Mouse (Mus musculus) CD8-positive naive resting alpha-beta T cell, adult 2 months (primary cell): ENCODE results near the gene Nr3c2.

ENCODE experiments used
- DNase-seq, 2 experiments: peaks; one replicate each; pipeline ENCODE4 v3.0.0; 2022; ENCODE audit warnings: low read depth in 2 of 2, low spot score in 2 of 2

Nr3c2 gene

DNA sequence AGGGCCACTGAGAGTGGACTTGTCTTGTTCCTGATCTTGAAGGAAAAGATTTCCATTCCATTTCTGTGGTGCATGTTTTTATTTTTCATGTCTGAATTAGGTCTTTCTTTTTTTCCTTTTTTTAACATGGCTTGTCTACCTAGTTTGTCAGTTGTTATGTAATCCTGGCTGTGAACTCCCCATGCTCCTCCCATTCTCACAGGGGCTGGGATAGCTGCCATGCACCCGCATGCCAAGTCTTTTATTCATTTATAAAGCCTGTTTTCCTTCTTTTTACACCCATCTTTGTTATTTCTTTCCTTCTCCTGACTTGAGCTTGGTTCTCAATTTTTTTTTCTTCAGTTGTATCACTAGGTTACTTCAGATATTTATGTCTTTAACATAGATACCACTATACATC lies 337.5 kb downstream of the Nr3c2 start:
- no peak for DNase-seq

DNA sequence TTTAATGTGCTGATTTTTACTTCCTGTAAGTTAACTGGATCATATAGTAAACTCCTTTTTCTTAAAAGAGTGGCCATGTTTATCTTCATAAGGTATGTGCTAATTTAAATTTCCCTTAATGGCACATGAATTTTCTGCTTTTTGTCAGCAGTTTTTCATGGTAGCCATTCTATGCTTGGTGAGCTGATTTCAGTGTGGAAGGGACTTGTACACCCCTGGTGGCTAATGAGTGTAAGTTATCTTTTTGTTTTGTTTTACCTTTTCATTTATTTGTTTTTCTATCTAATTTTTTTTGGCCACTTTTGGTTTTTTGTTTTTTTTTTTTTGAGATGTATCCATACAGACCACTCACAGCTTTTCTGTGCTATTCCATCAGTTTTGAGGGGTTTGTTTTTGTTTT lies 340.2 kb downstream of the Nr3c2 start:
- no peak for DNase-seq

DNA sequence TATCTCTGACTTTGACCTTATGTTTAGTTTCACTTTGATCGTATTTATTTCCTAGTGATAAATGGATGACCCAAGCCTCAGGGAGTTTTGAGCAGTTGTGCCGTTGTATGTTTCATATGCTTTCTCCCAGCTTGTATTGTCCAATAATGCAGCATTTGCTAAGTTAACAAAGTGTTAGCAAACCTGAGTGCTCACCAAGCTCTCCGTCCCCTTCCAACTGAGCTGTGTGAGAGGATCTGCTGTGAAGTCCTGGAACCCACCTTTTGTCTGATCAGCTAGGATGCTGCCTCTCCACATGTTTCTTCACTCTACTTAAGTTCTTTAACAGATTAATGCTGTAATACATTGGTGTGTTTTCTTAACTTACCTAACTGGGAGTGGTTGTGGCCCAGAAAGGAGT lies 342.1 kb downstream of the Nr3c2 start:
- DNase-seq, result no peak

DNA sequence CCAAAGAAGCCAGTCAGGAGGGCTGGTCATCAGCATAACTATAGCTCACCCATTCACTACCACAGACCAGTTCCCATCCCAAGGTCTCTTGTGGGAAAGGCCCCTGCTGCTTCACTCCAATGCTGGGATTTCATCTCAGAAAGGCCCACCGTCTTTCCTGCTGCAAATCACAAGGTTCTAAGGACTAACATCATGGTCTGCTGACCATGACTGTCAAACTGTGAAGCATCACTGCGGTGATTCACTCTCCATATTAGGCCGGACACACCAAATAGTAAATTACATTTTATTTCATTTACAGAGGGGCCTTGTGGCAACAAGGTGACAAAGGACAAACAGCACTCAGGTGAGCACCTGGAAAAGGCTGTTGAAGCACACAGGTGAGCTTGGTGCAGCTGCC lies 350.9 kb downstream of the Nr3c2 start:
- DNase-seq, result no peak

DNA sequence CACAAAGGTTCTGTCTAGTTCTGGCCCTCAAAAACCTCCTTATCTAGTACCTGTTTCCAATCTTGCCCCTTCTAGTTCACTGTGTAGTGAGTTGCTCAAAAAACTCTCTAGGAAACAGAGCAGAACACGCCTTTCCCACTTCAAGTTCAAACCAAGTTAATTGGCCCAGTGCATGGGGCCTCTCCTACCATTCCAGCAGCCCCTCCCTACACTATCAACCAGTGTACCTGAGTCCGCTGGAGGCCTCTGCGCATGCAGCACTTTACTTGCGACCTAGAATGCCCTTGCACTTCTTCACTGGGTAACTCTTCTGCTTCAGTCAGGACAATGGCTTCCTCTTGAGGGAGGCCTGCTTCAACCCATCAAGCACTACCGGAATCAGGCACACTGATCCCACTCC lies 351.9 kb downstream of the Nr3c2 start:
- DNase-seq, result no peak

DNA sequence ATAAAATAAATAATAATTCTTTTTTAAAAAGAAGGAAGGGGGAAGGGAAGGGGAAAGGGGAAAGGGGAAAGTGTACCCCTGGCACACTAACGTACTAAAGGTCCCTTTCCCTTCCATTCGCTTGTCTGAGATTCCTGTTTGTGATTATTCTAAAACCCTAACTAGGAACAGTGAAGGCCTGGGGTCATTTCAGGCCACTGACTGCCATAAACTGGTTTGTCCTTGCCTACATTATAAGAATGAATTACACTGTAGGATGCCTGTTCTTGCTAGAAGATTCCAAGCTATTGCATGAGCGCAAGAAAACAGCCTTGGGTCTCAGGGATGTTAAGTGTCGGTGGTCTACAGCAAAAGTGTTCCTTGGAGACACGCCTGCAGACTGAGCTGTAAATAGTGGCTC lies 355.2 kb downstream of the Nr3c2 start:
- no peak for DNase-seq

DNA sequence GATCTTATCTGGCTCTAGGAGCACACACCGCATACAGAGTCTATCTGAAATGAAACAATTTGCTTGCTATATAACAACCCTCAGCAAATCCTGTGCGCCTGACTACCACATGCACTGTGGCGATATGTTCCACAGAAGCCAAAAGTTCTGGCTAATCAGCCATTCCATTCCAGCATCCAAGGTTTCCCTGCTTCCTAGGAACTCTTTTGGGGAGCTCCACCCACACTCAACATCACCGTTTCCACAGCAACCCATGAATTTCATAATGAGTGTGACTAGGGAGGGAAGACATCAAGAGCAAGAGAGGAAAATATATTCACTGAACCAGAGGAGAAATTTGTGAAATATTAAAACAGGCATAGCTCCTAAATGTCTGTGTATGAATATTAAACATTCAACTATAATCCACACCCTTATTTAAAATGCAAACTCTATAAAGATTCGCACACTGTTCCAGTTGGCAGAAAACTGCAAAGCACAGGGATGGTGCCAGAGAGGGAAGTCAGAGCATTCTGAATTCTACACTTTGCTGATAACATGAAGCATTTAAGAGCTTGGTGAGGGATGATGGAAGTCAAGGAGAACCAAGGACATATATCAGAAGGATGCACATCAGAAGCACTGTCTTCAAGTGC lies 357.3 kb downstream of the Nr3c2 start:
- no peak for DNase-seq

DNA sequence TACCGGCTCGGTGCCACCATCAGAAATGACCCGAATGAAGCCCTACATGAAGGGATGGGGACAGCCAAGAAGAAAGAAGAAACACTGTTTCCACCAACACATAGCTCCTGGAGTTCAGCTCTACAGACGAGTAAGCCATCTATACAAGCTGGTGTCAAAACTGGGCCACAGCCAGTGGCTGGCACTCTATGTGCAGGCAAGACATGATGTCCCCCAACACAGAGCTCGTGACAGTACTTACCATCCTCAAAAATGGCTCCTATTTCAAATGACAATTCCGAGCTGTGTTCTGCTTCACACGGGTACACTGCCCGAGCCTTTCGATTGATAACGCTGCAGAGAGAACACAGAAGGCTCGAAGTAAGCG lies 357.8 kb downstream of the Nr3c2 start:
- no peak for DNase-seq

DNA sequence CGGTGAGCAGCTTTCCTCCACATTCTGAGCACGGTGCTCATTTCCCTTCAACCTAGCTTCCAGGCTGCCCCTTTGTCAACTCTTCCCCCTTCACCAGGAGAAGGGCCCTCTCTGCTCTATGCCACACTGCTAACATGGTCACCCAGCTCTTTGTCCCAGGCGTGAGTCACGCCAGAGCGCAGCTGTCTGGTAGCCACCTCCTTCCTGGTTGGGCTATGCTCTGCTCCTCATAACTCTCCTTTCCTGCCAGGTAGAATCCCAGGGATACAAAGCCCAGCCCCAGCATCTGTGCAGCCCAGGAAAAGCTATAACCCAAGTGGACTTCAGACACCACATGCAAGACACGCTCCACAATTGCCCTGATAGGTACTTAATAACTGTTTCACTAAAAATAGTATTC lies 362.0 kb downstream of the Nr3c2 start:
- no peak for DNase-seq

DNA sequence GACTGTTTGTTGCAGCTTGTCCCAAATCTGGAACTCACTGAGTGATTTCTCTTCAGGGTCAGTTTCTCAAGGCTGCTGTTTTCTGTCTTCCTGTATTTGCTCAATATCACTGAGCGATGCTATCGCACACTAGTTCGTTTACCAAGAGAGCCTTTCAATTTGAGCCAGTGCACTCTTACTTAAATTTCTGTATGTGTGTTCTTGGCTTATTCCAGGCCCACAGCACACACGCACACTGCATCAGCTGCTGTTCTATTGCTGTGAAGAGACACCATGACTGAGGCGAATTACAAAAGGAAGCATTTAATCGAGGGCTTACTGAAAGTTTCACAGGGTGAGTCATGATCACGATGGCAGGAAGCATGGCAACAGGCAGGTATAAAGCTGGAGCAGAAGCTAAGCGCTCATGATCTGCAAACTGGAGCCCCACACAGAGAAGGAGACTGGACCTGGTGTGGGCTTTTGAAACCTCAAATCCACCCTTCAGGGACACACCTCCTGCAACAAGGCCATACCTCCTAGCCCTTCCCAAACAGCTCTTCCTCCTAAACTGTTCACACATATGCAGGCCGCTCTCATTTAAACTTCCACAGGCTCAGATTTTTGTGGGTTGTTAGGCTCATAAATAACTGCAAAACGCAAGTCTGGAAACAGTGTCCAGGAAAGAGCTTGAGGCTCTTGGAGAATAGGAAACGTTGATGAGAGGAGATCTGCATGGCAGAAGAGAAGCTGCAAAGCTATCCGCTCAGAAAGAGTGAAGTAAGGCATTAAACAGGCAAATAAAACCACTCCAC lies 363.2 kb downstream of the Nr3c2 start:
- no peak for DNase-seq

DNA sequence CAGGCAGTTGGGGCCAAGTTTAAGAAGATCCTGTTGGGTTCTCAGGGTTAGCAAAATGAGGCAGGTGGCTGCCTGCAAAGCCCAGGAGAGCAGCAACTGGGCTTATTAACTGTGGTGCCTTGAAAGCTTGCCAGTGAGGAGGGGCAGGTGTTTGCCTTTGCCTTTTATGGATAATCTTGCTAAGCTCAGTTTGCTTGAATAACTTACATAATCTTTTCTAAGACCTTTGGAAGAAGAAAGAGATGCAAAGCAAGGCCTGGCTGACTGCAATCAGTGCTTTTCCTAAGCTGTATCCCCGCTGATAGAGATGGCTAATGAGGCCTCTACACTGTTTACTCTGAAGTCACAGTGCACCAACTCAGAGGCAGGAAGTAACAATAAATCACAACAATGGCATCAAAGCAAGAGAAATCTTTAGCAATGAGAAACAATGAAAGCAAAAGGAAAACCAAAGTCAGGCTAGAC lies 368.7 kb downstream of the Nr3c2 start:
- no peak for DNase-seq

DNA sequence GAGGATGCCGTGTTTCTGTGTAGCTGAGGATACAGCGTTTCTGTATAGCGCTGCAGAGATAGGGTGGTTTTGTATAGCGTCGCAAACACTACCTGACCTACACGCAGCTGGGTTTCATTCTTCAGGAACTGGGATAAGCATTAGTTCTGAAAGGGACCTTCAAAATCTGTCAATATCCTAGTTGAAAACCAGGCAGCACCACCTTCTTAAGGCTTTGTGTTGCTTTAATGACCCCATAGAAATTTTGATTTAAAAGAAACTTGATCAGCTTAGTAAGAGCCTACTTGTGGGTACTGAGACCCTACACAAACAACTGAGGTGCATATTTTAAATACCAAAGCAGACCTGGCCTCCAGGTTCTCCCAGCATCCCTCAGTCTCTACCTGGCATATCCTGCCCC lies 372.9 kb downstream of the Nr3c2 start:
- no peak for DNase-seq

DNA sequence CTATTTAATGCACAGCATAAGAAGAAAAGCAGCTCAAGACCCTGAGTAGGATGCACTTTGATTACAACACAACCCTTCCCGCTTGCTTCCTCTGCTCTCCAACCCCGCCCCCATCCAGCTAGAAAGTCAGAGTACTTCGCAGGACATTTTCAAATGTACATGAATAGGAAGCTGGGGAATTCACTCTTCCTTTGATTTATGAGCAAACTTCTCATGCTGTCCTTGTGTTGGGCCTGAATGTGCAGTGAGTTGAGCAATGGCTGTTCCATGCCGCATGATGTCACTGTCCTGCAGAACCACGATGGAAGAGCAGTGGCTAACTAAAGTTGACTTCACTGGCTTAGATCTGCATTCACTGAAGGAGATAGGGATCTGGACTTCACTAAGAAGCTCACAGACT lies 376.3 kb downstream of the Nr3c2 start:
- no peak for DNase-seq

DNA sequence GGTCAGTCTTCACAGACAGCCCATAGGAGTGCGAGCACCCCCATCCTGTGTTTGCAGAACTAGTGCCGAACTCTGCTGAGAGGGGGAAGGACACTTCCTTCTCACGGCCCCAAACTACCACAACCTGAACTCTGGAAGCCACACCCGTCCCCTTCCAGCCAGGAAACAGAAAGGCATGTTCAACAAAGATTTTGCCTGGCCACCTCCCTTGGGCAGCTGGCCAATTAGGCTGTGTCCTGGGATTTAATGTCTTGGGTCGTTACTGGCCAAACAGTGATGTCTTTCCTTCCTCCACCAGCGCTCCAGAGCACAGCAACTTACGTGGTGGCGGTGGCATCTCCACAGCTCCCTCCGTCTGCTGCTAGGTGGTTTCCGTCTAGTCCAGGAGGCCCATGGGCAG lies 377.6 kb downstream of the Nr3c2 start:
- DNase-seq, result no peak

DNA sequence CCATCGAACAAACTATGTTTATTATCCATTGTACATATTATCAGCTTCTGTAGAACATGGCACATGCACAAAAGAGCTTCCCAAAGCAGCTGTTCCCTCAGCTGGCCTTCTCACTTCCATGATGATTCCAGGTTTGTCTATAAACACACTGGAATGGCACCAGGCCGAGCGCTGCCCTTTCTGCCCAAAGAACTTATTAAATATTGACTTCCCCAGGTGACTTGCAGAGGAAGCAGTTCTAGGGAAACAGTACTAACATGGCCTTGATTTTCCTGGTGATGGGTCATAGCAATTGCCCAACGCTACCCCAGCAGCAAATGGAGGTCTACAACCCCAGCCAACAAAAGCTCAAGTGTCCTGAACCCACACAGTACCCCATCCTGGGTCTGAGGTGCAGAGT lies 379.0 kb downstream of the Nr3c2 start:
- DNase-seq, result no peak

DNA sequence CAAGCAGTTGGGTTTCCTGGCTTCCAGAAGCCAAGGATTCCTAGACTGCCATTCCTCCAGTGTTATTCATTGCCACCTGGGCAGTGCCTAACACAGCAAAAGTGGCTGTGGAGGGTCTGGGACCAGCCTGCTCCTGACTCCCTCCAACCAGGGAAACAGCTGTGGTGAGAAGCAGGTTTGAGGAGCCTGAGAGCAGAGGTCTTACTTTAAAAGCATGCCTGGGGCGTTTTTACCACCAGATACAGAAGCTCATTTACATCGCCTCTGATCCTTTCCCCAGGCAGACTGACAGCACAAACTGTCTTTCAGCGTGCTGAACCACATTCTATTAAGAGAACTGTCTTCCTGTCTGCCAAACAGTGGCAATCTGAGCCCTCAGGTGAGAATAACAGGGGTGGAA lies 380.7 kb downstream of the Nr3c2 start:
- DNase-seq, result no peak

DNA sequence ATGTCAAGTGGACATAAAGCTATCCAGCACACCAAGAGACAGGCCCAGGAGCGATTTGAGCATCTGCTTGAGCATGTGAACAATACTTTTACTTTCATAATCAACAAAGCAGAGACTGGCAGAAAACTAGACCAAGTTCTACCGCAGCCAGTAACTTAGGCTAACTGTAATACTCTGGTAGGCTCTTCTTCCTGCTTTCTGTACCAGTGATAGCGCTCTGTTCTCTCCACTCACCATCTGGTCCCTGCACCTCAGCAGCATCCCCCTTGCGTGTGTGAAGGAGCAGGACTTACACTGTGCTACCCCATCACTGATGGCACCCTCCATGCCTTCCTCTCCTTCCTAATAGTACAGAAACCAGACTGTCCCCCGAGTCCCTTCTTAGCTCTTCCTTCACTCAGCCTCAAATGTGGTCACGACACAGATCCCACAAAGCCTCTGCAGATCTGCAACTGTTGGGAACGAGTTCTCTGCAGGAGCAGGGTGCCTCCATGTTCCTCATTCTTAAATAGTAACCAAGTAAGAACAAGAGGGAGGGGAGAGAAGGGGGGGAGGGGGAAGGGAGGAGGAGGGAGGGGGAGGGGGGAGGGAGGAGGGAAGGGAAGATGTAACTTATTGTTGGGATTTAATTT lies 383.5 kb downstream of the Nr3c2 start:
- no peak for DNase-seq

DNA sequence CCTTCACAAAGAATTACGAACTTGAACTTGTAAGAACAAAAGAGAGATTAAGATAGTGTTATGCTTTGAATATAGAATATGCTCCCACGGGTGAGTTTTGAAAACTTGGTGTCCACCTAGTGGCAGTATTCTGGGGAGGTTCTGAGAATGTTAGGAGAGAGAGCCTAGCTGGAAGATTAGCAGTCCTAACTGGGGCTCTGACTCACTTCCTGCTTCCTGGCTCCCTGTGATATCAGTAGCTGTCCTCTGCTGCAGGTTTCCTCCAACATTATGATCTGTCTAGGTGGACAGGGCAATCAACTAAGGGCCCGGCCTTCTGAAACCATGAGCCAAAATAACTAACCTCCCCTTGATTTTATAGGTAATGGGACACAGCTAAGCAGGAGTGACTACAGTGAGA lies 385.2 kb downstream of the Nr3c2 start:
- no peak for DNase-seq

DNA sequence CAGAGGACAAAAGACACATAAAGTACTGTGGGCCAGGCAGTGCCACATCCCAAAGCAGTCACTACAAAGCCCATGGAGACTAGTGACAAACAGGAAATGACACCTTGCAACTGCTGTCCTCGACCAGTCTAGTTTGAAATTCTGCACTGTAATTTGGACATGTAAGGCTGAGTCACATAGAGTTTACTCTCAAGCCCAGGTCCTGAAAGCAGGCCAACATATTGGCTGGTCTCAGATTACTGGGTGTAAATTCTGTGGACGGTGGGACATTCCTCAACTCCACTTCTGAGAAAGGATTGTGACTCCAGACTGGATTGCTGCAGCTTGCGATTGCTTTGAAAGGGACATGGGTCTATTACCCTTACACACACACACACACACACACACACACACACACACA lies 388.8 kb downstream of the Nr3c2 start:
- no peak for DNase-seq

DNA sequence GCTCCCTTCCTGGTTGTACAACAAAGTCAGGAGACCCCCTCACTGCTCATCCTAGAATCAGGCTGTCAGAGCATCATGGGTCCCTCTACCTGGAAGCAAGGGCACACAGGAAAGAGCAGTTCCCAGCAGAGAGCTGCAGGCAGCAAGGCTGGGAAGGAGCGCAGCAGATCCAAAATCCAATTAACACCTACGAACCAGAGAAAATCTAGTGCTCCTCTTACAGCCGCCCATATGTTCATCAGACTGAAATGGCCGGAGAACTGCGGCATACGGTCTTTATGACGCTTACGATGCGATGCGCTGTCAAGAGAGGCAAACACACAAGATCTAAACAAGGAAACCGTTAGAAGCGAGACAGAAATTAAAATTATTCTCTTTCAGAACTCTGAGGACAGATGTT lies 389.2 kb downstream of the Nr3c2 start:
- DNase-seq, result no peak

DNA sequence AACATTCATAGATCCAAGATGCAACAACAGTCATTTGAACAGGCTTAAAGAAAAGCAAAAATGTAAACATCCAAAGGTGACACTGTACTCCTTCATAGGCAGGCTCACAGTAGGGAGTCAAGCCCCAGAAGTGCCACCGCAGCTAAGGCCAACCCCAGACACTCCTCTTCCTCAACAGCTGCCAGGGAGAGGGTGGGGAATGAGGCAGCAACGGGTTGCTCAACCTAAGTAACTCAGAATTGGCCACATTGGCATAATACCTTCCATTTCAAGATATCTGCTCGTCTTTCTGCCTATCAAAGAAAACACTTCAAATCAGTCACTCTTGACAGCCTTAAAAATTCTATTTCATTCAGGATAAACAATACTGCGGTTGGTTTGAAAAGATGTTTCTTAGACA lies 392.9 kb downstream of the Nr3c2 start:
- DNase-seq, result no peak

DNA sequence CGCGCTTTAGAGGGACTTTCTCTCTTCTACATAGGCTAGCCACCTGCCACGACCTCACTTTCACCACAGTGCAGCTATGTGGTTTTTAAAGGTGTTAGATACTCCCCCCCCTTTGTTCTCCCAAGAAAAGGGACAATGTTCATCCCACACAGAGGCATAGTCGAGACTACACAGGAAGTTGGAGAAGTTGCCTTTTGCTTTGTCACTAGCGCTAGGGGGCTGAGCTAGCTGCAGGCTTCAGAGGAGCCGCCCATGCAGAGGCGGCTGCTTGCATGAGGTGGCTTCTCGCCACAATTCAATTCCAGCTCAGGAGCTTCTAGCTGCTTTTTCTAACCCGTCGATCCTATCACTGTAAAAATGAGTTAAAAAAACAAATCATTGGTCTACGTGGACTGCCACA lies 393.4 kb downstream of the Nr3c2 start:
- no peak for DNase-seq

DNA sequence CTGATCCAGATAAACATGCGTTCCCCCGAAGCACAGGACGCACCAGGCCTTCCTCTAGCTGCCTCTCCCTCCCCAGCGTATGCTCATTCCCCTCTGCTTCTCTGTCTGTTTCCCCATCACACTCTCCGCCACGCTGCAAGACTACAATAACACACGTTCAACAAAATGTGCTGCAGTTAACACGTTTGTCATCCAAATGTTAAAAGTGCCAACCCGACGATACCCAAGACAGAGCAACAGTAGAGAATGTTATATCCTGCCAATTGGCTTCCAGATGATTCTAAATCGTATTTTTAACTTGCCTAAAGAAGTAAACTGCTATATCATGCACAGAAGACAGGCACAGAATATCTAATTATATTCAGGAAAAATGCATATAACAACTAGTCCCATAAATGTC lies 395.4 kb downstream of the Nr3c2 start:
- DNase-seq, result no peak
